Mouse (Mus musculus): ENCODE data around the gene Nemf.

GRCm38 (mm10) chr12:69363899-69364762, 7.2 kb upstream of the Nemf start:
- no peak for TF ChIP-seq CTCF (IDR thresholded peaks at IDR 0.05; ENCODE audit: control insufficient read depth, insufficient read depth, insufficient read length)
- TF ChIP-seq MAX (IDR thresholded peaks at IDR 0.05) = no peak
- no peak for TF ChIP-seq CEBPB (IDR thresholded peaks at IDR 0.05; ENCODE audit: low read depth)
- no peak for TF ChIP-seq USF1 (IDR thresholded peaks at IDR 0.05; ENCODE audit: low read depth)
- no peak for TF ChIP-seq MYOD1 (IDR thresholded peaks at IDR 0.05; ENCODE audit: control insufficient read depth, insufficient read length, low read depth)
